Mouse (Mus musculus) CH12.LX (cell line): ENCODE results near the gene Cited2. TPM values are rescaled to one million over a fixed set of nuclear protein-coding genes. Genes with fewer than 3 reads are reported as not detected.
A peak's percentile ranks its signal among the peaks of the same experiment; 100 is the strongest.

Experiments
- DNase-seq: peaks from one replicate; pipeline ENCODE4 v3.0.0-alpha.2; 2013; ENCODE audit errors: extremely low read depth
- H3K27ac ChIP-seq: 2 replicates; pipeline ENCODE4 v1.5.1; 2012; ENCODE audit warnings: low read depth, mild to moderate bottlenecking, control low read depth, moderate library complexity; ENCODE audit not compliant: insufficient read depth
- H3K27me3 ChIP-seq: replicated peaks from 2 replicates; pipeline ENCODE3; 2012; ENCODE audit warnings: inconsistent platforms
- H3K36me3 ChIP-seq, 2 experiments: replicated peaks in 1 of 2; 2 replicates each; pipeline versions ENCODE3 to v1.6.1; 2012; ENCODE audit warnings: inconsistent platforms in 1 of 2, low read length in 1 of 2, mild to moderate bottlenecking in 1 of 2, mixed read lengths in 1 of 2, moderate library complexity in 1 of 2; ENCODE audit not compliant: control insufficient read depth in 1 of 2, insufficient read depth in 1 of 2
- H3K4me1 ChIP-seq, 2 experiments: 2 replicates each; pipeline ENCODE4 v1.6.1; 2012; ENCODE audit warnings: inconsistent platforms in 1 of 2, moderate library complexity in 1 of 2; ENCODE audit not compliant: insufficient read depth in 2 of 2, control insufficient read depth in 1 of 2
- H3K4me2 ChIP-seq: 2 replicates; pipeline ENCODE4 v1.6.1; 2012; ENCODE audit warnings: low read depth, mild to moderate bottlenecking, control low read depth; ENCODE audit not compliant: poor library complexity, insufficient read depth, severe bottlenecking
- H3K4me3 ChIP-seq, 3 experiments: fragments of 150-350 bp in 1 of 3; sonication (generic) in 1 of 3; replicated peaks in 1 of 3; 2 replicates each; pipeline versions ENCODE3 to v1.5.1; 2011 to 2012; ENCODE audit warnings: low read depth in 2 of 3, low read length in 2 of 3, mild to moderate bottlenecking in 2 of 3, moderate library complexity in 2 of 3, control low read depth in 1 of 3, improper control_type of control experiment in 1 of 3, inconsistent platforms in 1 of 3, mixed read lengths in 1 of 3; ENCODE audit not compliant: poor library complexity in 1 of 3
- H3K79me2 ChIP-seq: replicated peaks from 2 replicates; pipeline ENCODE4 v1.6.1; 2012; ENCODE audit warnings: mild to moderate bottlenecking, moderate library complexity; ENCODE audit not compliant: control insufficient read depth, poor library complexity, insufficient read depth, severe bottlenecking; ENCODE audit errors: extremely low read depth
- H3K9ac ChIP-seq: 2 replicates; pipeline ENCODE4 v1.6.1; 2012; ENCODE audit warnings: low read depth, mild to moderate bottlenecking, control low read depth, moderate library complexity; ENCODE audit not compliant: insufficient read depth
- H3K9me3 ChIP-seq: replicated peaks from 2 replicates; pipeline ENCODE3; 2012; ENCODE audit warnings: low read length, inconsistent platforms, mixed read lengths
- CTCF ChIP-seq, 2 experiments: IDR thresholded peaks in 1 of 2; conservative IDR thresholded peaks in 1 of 2; 2 replicates each; pipeline ENCODE4 v1.5.1; 2011 to 2012; ENCODE audit warnings: low read depth in 2 of 2, low read length in 2 of 2, improper control_type of control experiment in 1 of 2, inconsistent platforms in 1 of 2, mild to moderate bottlenecking in 1 of 2, moderate library complexity in 1 of 2
- E2F4 ChIP-seq: IDR thresholded peaks from 2 replicates; pipeline ENCODE4 v1.6.1; 2011; ENCODE audit warnings: low read depth, low read length, improper control_type of control experiment; ENCODE audit not compliant: insufficient replicate concordance
- EP300 ChIP-seq: IDR thresholded peaks from 2 replicates; pipeline ENCODE4 v1.6.1; 2011; ENCODE audit warnings: low read length, improper control_type of control experiment
- ETS1 ChIP-seq: conservative IDR thresholded peaks from 2 replicates; pipeline ENCODE4 v1.6.1; 2012; ENCODE audit warnings: low read depth, mild to moderate bottlenecking, inconsistent platforms, low read length, improper control_type of control experiment, moderate library complexity
- HCFC1 ChIP-seq: IDR thresholded peaks from 2 replicates; pipeline ENCODE4 v1.6.1; 2012; ENCODE audit warnings: low read depth, mild to moderate bottlenecking, inconsistent platforms, low read length, improper control_type of control experiment
- MAFK ChIP-seq: IDR thresholded peaks from 2 replicates; pipeline ENCODE4 v1.6.1; 2011; ENCODE audit warnings: low read length, improper control_type of control experiment; ENCODE audit not compliant: insufficient replicate concordance
- MAZ ChIP-seq: IDR thresholded peaks from 2 replicates; pipeline ENCODE4 v1.6.1; 2012; ENCODE audit warnings: low read depth, mild to moderate bottlenecking, inconsistent platforms, low read length, improper control_type of control experiment, moderate library complexity
- MEF2A ChIP-seq: IDR thresholded peaks from 2 replicates; pipeline ENCODE4 v1.6.1; 2014; ENCODE audit warnings: low read depth, mild to moderate bottlenecking, inconsistent platforms, low read length, improper control_type of control experiment, borderline replicate concordance
- NRF1 ChIP-seq: IDR thresholded peaks from 2 replicates; pipeline ENCODE4 v1.6.1; 2014; ENCODE audit warnings: low read depth, mild to moderate bottlenecking, inconsistent platforms, low read length, improper control_type of control experiment, moderate library complexity
- POLR2A ChIP-seq: IDR thresholded peaks from 2 replicates; pipeline ENCODE4 v1.6.1; 2011; ENCODE audit warnings: low read depth, mild to moderate bottlenecking, improper control_type of control experiment, low read length
- RAD21 ChIP-seq: IDR thresholded peaks from 2 replicates; pipeline ENCODE4 v1.6.1; 2011; ENCODE audit warnings: low read depth, mild to moderate bottlenecking, low read length, improper control_type of control experiment, moderate library complexity
- RCOR1 ChIP-seq: conservative IDR thresholded peaks from 2 replicates; pipeline ENCODE4 v1.6.1; 2012; ENCODE audit warnings: low read depth, mild to moderate bottlenecking, inconsistent platforms, low read length, improper control_type of control experiment
- SMC3 ChIP-seq: IDR thresholded peaks from 2 replicates; pipeline ENCODE4 v1.6.1; 2011; ENCODE audit warnings: low read depth, low read length, improper control_type of control experiment
- UBTF ChIP-seq: IDR thresholded peaks from 2 replicates; pipeline ENCODE4 v1.6.1; 2012; ENCODE audit warnings: low read depth, mild to moderate bottlenecking, inconsistent platforms, low read length, improper control_type of control experiment, moderate library complexity
- ZMIZ1 ChIP-seq: IDR thresholded peaks from 2 replicates; pipeline ENCODE4 v1.6.1; 2012; ENCODE audit warnings: low read depth, mild to moderate bottlenecking, inconsistent platforms, low read length, improper control_type of control experiment
- dilution Hi-C: fragments of 300-500 bp; cut with MboI; formaldehyde crosslinking; loops from 2 replicates; pipeline ENCODE4 v1.14.3; 2020; ENCODE audit warnings: low sequenced_read_pairs; ENCODE audit not compliant: extremely low pct_unique_long_range_greater_than_20kb, extremely low pct_ligation_motif_present
- in situ Hi-C: fragments of 300-500 bp; cut with MboI; formaldehyde crosslinking; loops from 3 replicates; pipeline ENCODE4 v1.14.3; 2019; ENCODE audit warnings: low sequenced_read_pairs, low pct_ligation_motif_present, low pct_unique_long_range_greater_than_20kb, mixed read lengths
- polyA plus RNA-seq: library from polyadenylated mRNA; unstranded; fragments of >175 nt; gene quantifications from 2 replicates; pipeline ENCODE4 v1.2.1, GENCODE M21; 2012; ENCODE audit warnings: low read depth; ENCODE audit not compliant: insufficient read length
- total RNA-seq, 2 experiments: library from RNA; depleted of rRNA; stranded (reverse); fragments of 300-350 nt in 1 of 2; fragments of >200 nt in 1 of 2; gene quantifications; 2 replicates each; pipeline ENCODE4 v1.2.3; 2012 to 2014

Cited2 gene
- total and polyA plus RNA-seq, 3 experiments = 22.6 to 149 (median 28.6) TPM

DNA sequence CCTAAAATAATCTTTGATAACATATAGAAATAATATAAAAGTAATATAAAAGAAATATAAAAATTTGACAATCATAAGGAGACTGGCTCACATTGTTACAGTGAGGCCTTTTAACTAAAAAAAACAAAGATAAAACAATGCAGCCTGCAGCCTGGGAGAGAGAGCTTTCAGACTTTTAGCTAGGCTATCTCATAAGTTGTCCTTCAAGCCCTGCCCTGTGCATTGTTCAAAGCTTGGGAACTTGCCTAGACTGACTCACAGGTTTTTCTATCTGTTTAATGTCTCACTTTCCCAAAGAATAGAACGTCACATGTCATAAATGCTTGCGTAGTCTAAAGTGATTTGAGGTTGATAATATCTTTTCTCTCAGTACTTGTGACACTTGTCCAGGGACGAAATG, 36.8 kb downstream of the Cited2 start:
- in situ Hi-C loops (no loop called here), dilution Hi-C loops (no loop called here)
- Histone ChIP-seq H3K79me2 (no peaks in the 10 kb centered on the region), H3K4me2 (no peak overlapping the region), H3K9ac (no peak overlapping the region), H3K27me3 (no peaks in the 10 kb centered on the region), H3K4me1 (no peaks in the 10 kb centered on the region), H3K27ac (no peak overlapping the region), H3K36me3 (no peaks in the 10 kb centered on the region), H3K9me3 (peaks cover 11% of the 10 kb centered on the region), H3K4me3 (no peak overlapping the region)
- no peak for TF ChIP-seq MAZ
- no peak for TF ChIP-seq EP300
- TF ChIP-seq UBTF = no peak
- no peak for DNase-seq

DNA sequence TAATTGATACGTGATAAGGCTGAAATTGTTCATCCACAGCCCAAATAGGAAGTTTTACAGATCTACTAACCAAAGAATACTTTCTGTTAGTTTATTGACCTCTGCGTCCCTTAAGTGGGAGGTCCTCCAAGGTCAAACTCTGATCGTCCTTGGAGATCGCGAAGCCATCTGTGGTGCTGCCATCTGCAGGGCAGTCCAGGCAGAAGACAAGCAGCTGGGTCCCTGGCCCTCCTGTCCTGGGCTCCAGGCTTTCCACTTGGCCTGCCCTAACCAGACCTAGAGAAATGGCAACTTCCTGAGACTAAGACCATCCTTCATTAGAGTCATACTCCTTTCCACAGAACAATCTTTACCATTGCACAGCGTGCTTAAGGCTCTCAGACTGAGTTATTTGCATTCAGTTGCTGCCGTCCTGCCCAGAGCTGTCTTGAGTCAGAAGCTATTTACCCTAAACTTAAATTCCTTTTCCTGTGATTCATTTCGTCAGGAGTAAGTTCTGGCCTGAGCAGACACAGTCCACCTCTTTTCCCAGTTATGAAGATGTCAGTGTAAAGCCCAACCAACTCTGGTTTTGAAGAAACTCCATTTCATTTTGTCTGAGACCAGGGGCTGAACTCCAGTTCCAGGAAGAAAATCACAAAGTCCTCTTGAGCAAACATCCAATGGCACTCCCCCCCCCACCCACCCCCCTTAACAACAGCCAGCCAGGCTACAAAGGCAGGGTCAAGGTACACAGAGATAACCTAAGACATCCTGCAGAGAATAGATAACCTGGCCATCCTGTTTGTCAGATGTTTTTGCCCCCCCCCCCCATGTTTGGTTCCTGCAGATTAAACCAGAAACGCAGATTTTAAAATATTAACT, 38.0 kb downstream of the Cited2 start:
- no peaks in the 10 kb centered on the region for H3K79me2 ChIP-seq
- in situ Hi-C loops (no loop called here), dilution Hi-C loops (no loop called here)
- no peaks in the 10 kb centered on the region for H3K36me3 ChIP-seq
- H3K9ac ChIP-seq = no peak overlapping the region
- peaks cover 3% of the 10 kb centered on the region for H3K9me3 ChIP-seq
- H3K27me3 ChIP-seq = no peaks in the 10 kb centered on the region
- H3K4me3 ChIP-seq = no peak overlapping the region
- H3K4me2 ChIP-seq = no peak overlapping the region
- no peaks in the 10 kb centered on the region for H3K4me1 ChIP-seq
- no peak overlapping the region for H3K27ac ChIP-seq
- no peak for DNase-seq
- TF ChIP-seq RCOR1 (no peak), E2F4 (no peak), ETS1 (no peak), MEF2A (no peak), CTCF (conservative IDR thresholded peaks at IDR 0.05 in 1 of 2, IDR thresholded peaks at IDR 0.05 in 1 of 2; ENCODE audit: low read depth in 2 of 2, low read length in 2 of 2) (peak in 1 of 2 experiments; percentile 54; a peak in 2 of 4 replicates), MAFK (no peak), RAD21 (peak; percentile 15), EP300 (no peak), NRF1 (no peak), ZMIZ1 (no peak), SMC3 (peak; percentile 28; the same call in 1 of the 2 replicates), POLR2A (no peak), HCFC1 (no peak)
